Mouse (Mus musculus): ENCODE results near the gene Mrps35. TPM values are rescaled to one million over a fixed set of nuclear protein-coding genes. Genes with fewer than 3 reads are reported as not detected.

Gene Mrps35
- polyA plus RNA-seq (2021): 109 TPM

DNA sequence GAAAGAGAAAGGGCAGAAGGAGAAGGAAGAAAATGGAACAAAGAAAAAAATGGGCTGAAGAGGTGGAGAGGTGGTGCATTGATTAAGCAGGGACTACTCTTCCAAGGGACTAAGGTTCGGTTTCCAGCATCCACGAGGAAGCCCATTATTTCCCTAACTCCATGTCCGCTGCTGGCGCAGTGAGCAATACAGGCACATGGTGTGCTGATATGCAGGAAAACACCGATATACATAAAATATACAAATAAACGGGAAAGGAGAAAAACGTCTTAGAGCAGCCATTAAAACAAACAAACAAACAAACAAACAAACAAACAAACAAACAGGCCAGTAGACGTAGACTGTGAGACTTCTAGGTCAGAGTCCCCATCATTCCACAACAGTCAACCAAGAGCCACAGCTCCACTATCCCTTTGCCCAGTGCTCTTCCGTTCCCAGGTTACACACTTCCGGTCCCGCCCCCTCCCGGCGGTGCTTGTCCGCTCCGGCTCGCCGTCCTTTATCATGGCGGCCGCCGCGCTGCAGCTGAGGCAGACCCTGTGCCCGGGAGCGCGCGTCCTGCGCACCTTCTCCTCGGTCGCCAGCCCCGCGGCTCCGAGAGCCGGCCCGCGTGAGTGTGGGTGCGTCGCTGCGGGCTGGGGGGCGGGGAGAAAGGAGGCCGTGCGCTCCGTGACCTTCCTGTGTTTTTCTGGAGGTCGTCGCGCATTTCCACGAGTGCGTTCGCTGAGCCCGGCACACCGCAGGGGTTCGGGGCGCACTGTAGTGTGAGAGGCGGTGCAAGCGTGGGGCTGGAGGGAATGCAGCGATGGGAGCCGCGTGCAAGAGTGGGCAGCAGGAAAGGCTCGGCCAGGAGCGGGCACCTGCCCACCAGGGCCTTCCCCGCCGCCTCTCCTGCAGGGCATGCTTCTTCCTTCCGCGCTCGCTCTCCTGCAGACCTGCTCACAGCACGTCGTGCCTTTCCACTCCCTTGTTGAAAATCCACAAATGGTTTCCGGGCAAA lies at the start of gene Mrps35:
Gene Mrps35, plus strand, starts transcription at position 474 of the 1,000 bp plus-strand sequence.
- DNase-seq (ENCODE audit: low read depth, low spot score) (no peak), ATAC-seq (peak; percentile 90)
- ChIA-PET CTCF (no interaction called here), POLR2A (no interaction called here)
- no peak for TF ChIP-seq CTCF (IDR thresholded peaks at IDR 0.05)
- H3K27me3 ChIP-seq: no peaks in the 10 kb centered on the region
- in situ Hi-C loops (cut with MboI; ENCODE audit: low pct_unique_long_range_greater_than_20kb): no loop called here

DNA sequence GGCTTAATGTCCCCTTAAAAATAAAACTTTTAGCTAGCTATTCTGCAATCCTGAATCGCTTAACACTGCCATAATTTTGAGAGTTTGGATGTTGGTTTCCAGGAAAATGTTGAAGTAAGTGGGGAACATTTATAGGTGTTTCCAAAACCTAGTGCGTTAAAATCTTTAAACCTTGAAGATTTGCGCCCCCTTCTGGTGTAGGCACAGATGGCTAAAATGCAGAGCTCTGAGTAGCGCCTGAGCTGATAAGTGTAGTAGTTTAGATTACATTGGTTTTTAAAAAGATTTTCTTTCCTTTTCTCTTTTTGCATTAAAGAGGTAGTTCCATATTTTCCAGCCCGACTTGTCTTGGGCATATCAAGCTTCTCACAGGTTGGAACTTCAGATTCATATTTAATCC lies 48.3 kb upstream of the Mrps35 start:
- peak; percentile 39 for ATAC-seq
- in situ Hi-C loops (cut with MboI; ENCODE audit: low pct_unique_long_range_greater_than_20kb): loop anchor here (5.0 kb wide), 1 partner anchor 157 kb away; no protein-coding TSS in a partner anchor
- H3K27me3 ChIP-seq: no peaks in the 10 kb centered on the region
- POLR2A ChIA-PET: no interaction called here
- CTCF ChIA-PET: interaction anchor here (0.8 to 3.3 kb wide), 19 partner anchors 9 to 173 kb away, joined by 3 to 29 read pairs (median 3); no protein-coding TSS in a partner anchor
- no peak for DNase-seq (ENCODE audit: low read depth, low spot score)
- peak; percentile 77 for TF ChIP-seq CTCF (IDR thresholded peaks at IDR 0.05)

DNA sequence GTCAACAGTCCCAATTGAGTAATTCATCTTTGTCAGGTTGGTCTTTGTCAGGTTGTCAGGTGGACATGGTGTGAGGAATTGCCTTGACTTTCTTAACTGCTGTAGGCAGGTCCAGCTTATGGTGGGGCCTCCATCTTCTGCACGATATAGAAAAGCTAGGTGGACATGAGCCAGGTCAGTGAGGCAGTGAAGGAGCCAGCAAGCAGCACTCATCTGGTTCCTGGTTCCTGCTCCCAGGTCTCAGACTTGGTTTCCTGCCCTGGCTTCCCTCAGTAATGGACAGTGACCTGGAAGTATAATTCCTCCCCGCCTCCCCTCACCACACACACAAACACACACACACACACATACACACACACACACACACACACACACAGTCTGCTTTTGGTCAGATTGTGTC lies 47.2 kb upstream of the Mrps35 start:
- ATAC-seq (no peak), DNase-seq (ENCODE audit: low read depth, low spot score) (no peak)
- TF ChIP-seq CTCF (IDR thresholded peaks at IDR 0.05): no peak
- no peaks in the 10 kb centered on the region for H3K27me3 ChIP-seq
- POLR2A ChIA-PET: no interaction called here
- in situ Hi-C loops (cut with MboI; ENCODE audit: low pct_unique_long_range_greater_than_20kb): no loop called here
- CTCF ChIA-PET: interaction anchor here (1.3 to 3.3 kb wide), 4 partner anchors 8 to 162 kb away, joined by 3 to 29 read pairs (median 5); no protein-coding TSS in a partner anchor

DNA sequence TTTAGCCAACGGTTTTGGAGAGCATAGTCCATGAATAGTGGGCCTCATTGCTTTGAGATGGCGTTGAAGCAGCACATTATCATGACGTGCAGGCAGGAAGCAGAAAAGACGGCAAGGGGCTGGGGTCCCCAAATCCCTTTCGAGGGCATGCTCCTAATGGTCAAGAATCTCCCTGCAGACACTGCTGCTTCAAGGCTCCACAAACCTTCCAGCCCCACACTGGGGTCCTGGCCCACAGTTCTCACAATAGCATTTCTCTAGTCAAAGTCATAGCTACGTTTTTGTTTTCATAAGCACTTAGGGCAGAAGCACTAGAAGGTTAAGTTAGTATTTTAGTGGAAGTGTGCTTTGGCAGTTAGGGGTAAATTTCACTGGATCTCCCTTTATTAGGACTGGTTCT lies 46.7 kb upstream of the Mrps35 start:
- no peak for TF ChIP-seq CTCF (IDR thresholded peaks at IDR 0.05)
- no peaks in the 10 kb centered on the region for H3K27me3 ChIP-seq
- ATAC-seq (no peak), DNase-seq (ENCODE audit: low read depth, low spot score) (no peak)
- POLR2A ChIA-PET: no interaction called here
- CTCF ChIA-PET: interaction anchor here (0.8 to 1.9 kb wide), 5 partner anchors 9 to 171 kb away, joined by 3 to 5 read pairs (median 3); no protein-coding TSS in a partner anchor
- in situ Hi-C loops (cut with MboI; ENCODE audit: low pct_unique_long_range_greater_than_20kb): no loop called here

DNA sequence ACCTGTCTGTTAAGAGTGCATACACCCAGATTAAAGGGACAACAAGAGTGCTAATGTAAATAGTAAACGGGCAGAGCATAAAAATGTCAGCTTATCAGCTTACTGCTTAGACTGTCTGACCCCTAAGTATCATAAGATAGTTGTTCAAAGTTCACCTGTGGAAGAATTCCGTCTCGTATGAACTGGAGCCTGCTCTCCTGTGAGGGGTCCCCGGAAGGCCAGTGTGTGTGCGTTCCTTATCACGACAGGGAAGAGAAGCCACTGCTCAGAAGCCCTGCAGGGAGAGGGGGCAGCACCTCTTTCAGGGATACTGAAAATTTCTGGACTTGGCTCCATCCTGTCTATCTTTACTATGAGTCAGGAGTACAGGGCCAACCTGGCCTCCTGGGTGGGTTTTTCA lies 45.6 kb upstream of the Mrps35 start:
- CTCF ChIA-PET: no interaction called here
- no peaks in the 10 kb centered on the region for H3K27me3 ChIP-seq
- TF ChIP-seq CTCF (IDR thresholded peaks at IDR 0.05): no peak
- in situ Hi-C loops (cut with MboI; ENCODE audit: low pct_unique_long_range_greater_than_20kb): no loop called here
- POLR2A ChIA-PET: no interaction called here
- ATAC-seq: no peak
- no peak for DNase-seq (ENCODE audit: low read depth, low spot score)

DNA sequence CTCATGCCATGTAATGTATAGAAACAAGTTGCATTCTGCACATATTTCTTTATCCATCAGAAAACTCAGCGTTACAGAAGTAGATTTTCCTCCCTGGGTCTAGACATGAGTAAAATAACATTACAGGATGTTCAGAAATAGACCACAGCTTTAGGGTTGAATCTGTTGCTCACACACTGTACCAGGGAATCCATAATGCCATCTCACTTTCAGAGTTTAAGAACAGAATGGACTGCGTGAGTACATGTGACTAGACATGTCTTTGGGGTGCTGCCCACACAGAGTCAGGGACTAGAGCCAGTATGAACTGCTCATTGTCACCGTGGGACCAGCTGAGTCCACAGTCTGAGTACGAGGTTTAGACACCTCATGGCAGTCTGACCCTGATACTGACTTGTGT lies 43.9 kb upstream of the Mrps35 start:
- DNase-seq (ENCODE audit: low read depth, low spot score) (no peak), ATAC-seq (no peak)
- POLR2A ChIA-PET: interaction anchor here (1.1 kb wide), 1 partner anchor 94 kb away, joined by 3 read pairs; no protein-coding TSS in a partner anchor
- no peaks in the 10 kb centered on the region for H3K27me3 ChIP-seq
- no peak for TF ChIP-seq CTCF (IDR thresholded peaks at IDR 0.05)
- CTCF ChIA-PET: no interaction called here
- in situ Hi-C loops (cut with MboI; ENCODE audit: low pct_unique_long_range_greater_than_20kb): no loop called here

DNA sequence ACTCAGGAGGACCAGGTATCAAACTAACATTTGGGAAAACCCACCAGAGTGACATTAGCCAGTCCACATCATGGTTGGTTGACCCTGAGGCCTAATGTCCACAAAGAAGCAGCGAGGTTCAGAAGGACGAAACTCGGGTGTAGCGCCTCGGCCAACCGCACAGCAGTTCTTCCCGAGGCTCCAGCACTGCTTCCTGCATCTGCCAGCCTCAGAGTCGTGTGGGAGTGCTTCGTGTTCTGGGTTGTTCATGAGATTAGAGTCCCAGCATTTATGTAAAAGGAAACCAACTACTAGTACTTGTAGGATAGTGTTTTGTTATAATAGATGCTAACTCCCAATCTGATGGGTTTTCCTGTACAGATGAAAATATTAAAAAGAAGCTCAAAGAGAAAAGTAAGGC lies 43.3 kb upstream of the Mrps35 start:
- in situ Hi-C loops (cut with MboI; ENCODE audit: low pct_unique_long_range_greater_than_20kb): no loop called here
- ATAC-seq: no peak
- no peak for TF ChIP-seq CTCF (IDR thresholded peaks at IDR 0.05)
- CTCF ChIA-PET: interaction anchor here (1.6 to 2.4 kb wide), 2 partner anchors 14 to 166 kb away, joined by 3 to 8 read pairs; no protein-coding TSS in a partner anchor
- POLR2A ChIA-PET: no interaction called here
- no peak for DNase-seq (ENCODE audit: low read depth, low spot score)
- no peaks in the 10 kb centered on the region for H3K27me3 ChIP-seq

DNA sequence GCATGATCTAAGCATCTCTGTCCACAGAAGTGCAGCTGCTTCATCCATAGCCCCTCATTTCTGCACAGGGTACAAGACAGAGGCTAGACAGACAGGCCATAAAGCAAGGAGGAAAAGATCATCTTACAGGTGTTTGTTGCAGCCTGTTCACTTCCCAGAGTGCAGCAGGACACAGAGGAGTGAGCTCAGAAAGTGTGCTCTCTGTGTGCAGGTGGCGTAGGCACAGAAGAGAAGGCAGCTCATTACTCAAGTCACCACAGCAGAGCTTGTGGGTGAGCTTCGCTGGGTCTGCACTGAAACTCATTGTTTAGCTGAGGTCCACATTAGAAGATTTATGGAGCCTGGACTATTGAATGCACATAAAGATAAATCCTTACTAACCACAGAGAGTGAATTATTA lies 42.8 kb upstream of the Mrps35 start:
- DNase-seq (ENCODE audit: low read depth, low spot score) (no peak), ATAC-seq (no peak)
- ChIA-PET POLR2A (no interaction called here), CTCF (interaction anchor here (1.6 to 2.4 kb wide), 2 partner anchors 14 to 166 kb away, joined by 3 to 8 read pairs; no protein-coding TSS in a partner anchor)
- in situ Hi-C loops (cut with MboI; ENCODE audit: low pct_unique_long_range_greater_than_20kb): loop anchor here (25.0 kb wide), 2 partner anchors 963 to 1138 kb away; no protein-coding TSS in a partner anchor
- no peaks in the 10 kb centered on the region for H3K27me3 ChIP-seq
- no peak for TF ChIP-seq CTCF (IDR thresholded peaks at IDR 0.05)

DNA sequence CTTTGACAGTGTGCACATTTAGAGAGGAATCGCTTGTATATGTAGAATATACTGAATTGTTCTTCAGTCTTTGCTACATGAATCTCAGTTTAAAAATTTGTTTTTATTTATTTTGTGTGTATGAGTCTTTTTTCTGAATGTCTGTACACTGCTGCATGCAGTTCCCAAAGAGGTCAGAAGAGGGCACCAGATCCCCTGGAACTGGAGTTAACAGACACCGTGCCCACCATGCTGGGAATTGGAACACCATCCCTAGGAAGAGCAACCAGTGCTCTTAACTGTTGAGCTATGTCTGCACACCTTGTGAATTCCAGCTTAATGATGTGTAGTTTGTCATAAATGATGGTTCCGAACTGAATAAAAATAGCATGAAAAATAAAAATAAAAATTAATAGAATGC lies 34.4 kb upstream of the Mrps35 start:
- peak; percentile 80 for TF ChIP-seq CTCF (IDR thresholded peaks at IDR 0.05)
- in situ Hi-C loops (cut with MboI; ENCODE audit: low pct_unique_long_range_greater_than_20kb): loop anchor here (25.0 kb wide), 2 partner anchors 954 to 1129 kb away; no protein-coding TSS in a partner anchor
- POLR2A ChIA-PET: no interaction called here
- no peaks in the 10 kb centered on the region for H3K27me3 ChIP-seq
- DNase-seq (ENCODE audit: low read depth, low spot score) (no peak), ATAC-seq (no peak)
- CTCF ChIA-PET: interaction anchor here (0.7 kb wide), 1 partner anchor 12 kb away, joined by 3 read pairs; no protein-coding TSS in a partner anchor

DNA sequence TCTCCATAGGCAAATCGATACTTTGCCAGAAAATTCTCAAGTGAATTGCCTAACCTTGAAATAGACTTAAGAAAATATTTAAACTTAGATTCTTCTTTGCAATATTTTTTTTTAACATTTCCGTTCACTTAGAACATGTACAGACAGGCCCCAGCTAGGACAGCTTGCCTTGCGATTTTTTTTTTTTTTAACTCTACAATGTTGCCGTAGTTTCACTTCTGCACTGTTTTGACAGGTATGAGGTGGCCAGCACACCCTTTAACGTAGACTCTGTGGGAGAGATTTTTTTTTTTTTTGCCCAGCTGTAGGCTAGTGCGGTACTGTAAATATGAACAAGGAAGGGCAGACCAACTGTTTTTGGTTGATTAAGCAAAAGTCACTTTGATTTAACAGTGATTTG lies 32.2 kb upstream of the Mrps35 start:
- ATAC-seq (no peak), DNase-seq (ENCODE audit: low read depth, low spot score) (no peak)
- in situ Hi-C loops (cut with MboI; ENCODE audit: low pct_unique_long_range_greater_than_20kb): loop anchor here (25.0 kb wide), 2 partner anchors 952 to 1127 kb away; no protein-coding TSS in a partner anchor
- no peak for TF ChIP-seq CTCF (IDR thresholded peaks at IDR 0.05)
- H3K27me3 ChIP-seq: no peaks in the 10 kb centered on the region
- ChIA-PET CTCF (interaction anchor here (2.8 kb wide), 1 partner anchor 186 kb away, joined by 7 read pairs; no protein-coding TSS in a partner anchor), POLR2A (no interaction called here)

All from Patski (cell line).